Mouse (Mus musculus): ENCODE results near the gene Osgin1. TPM values are rescaled to one million over a fixed set of nuclear protein-coding genes. Genes with fewer than 3 reads are reported as not detected.

The Osgin1 gene
- polyA plus RNA-seq, 2 experiments: 17.0 to 18.8 TPM

GRCm38 (mm10) chr8:119412735-119413498, 21.0 kb upstream of the Osgin1 start:
- H3K9ac ChIP-seq (replicated peaks): no peak overlapping the region
- peak; percentile 62 for ATAC-seq (ENCODE audit: insufficient read depth)
- TF ChIP-seq CTCF (IDR thresholded peaks at IDR 0.05; ENCODE audit: low read depth) (peak; percentile 97), EP300 (IDR thresholded peaks at IDR 0.05; ENCODE audit: low read depth) (no peak)
- peak overlapping the region; percentile 48 for H3K4me2 ChIP-seq (ENCODE audit: low read depth)
- H3K4me3 ChIP-seq (ENCODE audit: insufficient read depth in 1 of 2, low read depth in 2 of 2, low read length in 2 of 2): 0 out of 4 replicates have a peak overlapping the region, but pooled peaks of 1 of the 2 experiments have one; percentile 14
- H3K4me1 ChIP-seq (replicated peaks; ENCODE audit: control insufficient read depth in 2 of 2, insufficient read depth in 2 of 2, low read length in 1 of 2): no peaks in the 10 kb centered on the region
- WGBS (ENCODE audit: insufficient replicate concordance): 9% methylated on average over 18 of the region's 18 CpGs
- no peaks in the 10 kb centered on the region for H3K27me3 ChIP-seq (ENCODE audit: control insufficient read depth, insufficient read depth, low read length)
- H3K9me3 ChIP-seq (ENCODE audit: control insufficient read depth, low read length): no peaks in the 10 kb centered on the region
- no peaks in the 10 kb centered on the region for H3K36me3 ChIP-seq (replicated peaks; ENCODE audit: control insufficient read depth, insufficient read depth, low read depth)
- peak in 1 of 3 experiments; percentile 53 for DNase-seq (ENCODE audit: low read depth in 3 of 3, low spot score in 3 of 3)
- no peak overlapping the region for H3K27ac ChIP-seq

- no peak for DNase-seq (ENCODE audit: low read depth in 3 of 3, low spot score in 3 of 3)
- no peak overlapping the region for H3K4me3 ChIP-seq (ENCODE audit: insufficient read depth in 1 of 2, low read depth in 2 of 2, low read length in 2 of 2)
- H3K36me3 ChIP-seq (replicated peaks; ENCODE audit: control insufficient read depth, insufficient read depth, low read depth): no peaks in the 10 kb centered on the region
- H3K9ac ChIP-seq (replicated peaks): no peak overlapping the region
- ATAC-seq (ENCODE audit: insufficient read depth): no peak
- H3K27me3 ChIP-seq (ENCODE audit: control insufficient read depth, insufficient read depth, low read length): no peaks in the 10 kb centered on the region
- no peaks in the 10 kb centered on the region for H3K4me1 ChIP-seq (replicated peaks; ENCODE audit: control insufficient read depth in 2 of 2, insufficient read depth in 2 of 2, low read length in 1 of 2)
- 65% methylated on average over 10 of the region's 10 CpGs for WGBS (ENCODE audit: insufficient replicate concordance)
- TF ChIP-seq EP300 (IDR thresholded peaks at IDR 0.05; ENCODE audit: low read depth) (no peak), CTCF (IDR thresholded peaks at IDR 0.05; ENCODE audit: low read depth) (no peak)
- no peaks in the 10 kb centered on the region for H3K9me3 ChIP-seq (ENCODE audit: control insufficient read depth, low read length)
- no peak overlapping the region for H3K27ac ChIP-seq
- H3K4me2 ChIP-seq (ENCODE audit: low read depth): no peak overlapping the region
Observed at GRCm38 (mm10) chr8:119413605-119414004, 20.3 kb upstream of the Osgin1 start.

GRCm38 (mm10) chr8:119420318-119420717, 13.6 kb upstream of the Osgin1 start:
- DNase-seq (ENCODE audit: low read depth in 3 of 3, low spot score in 3 of 3) (no peak), ATAC-seq (ENCODE audit: insufficient read depth) (no peak)
- Histone ChIP-seq H3K9ac (replicated peaks) (no peak overlapping the region), H3K4me1 (replicated peaks; ENCODE audit: control insufficient read depth in 2 of 2, insufficient read depth in 2 of 2, low read length in 1 of 2) (peaks cover 0 to 8% of the 10 kb centered on the region in 2 experiments; a peak in 1 of 4 replicates), H3K27me3 (ENCODE audit: control insufficient read depth, insufficient read depth, low read length) (no peaks in the 10 kb centered on the region), H3K9me3 (ENCODE audit: control insufficient read depth, low read length) (no peaks in the 10 kb centered on the region), H3K4me2 (ENCODE audit: low read depth) (no peak overlapping the region), H3K27ac (no peak overlapping the region), H3K36me3 (replicated peaks; ENCODE audit: control insufficient read depth, insufficient read depth, low read depth) (no peaks in the 10 kb centered on the region), H3K4me3 (ENCODE audit: insufficient read depth in 1 of 2, low read depth in 2 of 2, low read length in 2 of 2) (no peak overlapping the region)
- 58% methylated on average over 7 of the region's 7 CpGs for WGBS (ENCODE audit: insufficient replicate concordance)
- TF ChIP-seq EP300 (IDR thresholded peaks at IDR 0.05; ENCODE audit: low read depth): no peak
- no peak for TF ChIP-seq CTCF (IDR thresholded peaks at IDR 0.05; ENCODE audit: low read depth)

GRCm38 (mm10) chr8:119421603-119422122, 12.3 kb upstream of the Osgin1 start:
- no peak overlapping the region for H3K9ac ChIP-seq (replicated peaks)
- H3K27me3 ChIP-seq (ENCODE audit: control insufficient read depth, insufficient read depth, low read length): no peaks in the 10 kb centered on the region
- H3K4me3 ChIP-seq (ENCODE audit: insufficient read depth in 1 of 2, low read depth in 2 of 2, low read length in 2 of 2): no peak overlapping the region
- 42% methylated on average over 9 of the region's 9 CpGs for WGBS (ENCODE audit: insufficient replicate concordance)
- H3K4me1 ChIP-seq (replicated peaks; ENCODE audit: control insufficient read depth in 2 of 2, insufficient read depth in 2 of 2, low read length in 1 of 2): peaks cover 0 to 15% of the 10 kb centered on the region in 2 experiments; a peak in 1 of 4 replicates
- no peaks in the 10 kb centered on the region for H3K9me3 ChIP-seq (ENCODE audit: control insufficient read depth, low read length)
- no peak overlapping the region for H3K27ac ChIP-seq
- no peaks in the 10 kb centered on the region for H3K36me3 ChIP-seq (replicated peaks; ENCODE audit: control insufficient read depth, insufficient read depth, low read depth)
- H3K4me2 ChIP-seq (ENCODE audit: low read depth): no peak overlapping the region
- TF ChIP-seq EP300 (IDR thresholded peaks at IDR 0.05; ENCODE audit: low read depth) (no peak), CTCF (IDR thresholded peaks at IDR 0.05; ENCODE audit: low read depth) (no peak)
- no peak for ATAC-seq (ENCODE audit: insufficient read depth)
- DNase-seq (ENCODE audit: low read depth in 3 of 3, low spot score in 3 of 3): no peak

- DNase-seq (ENCODE audit: low read depth in 3 of 3, low spot score in 3 of 3): no peak
Observed at GRCm38 (mm10) chr8:119422123-119422711, 11.7 kb upstream of the Osgin1 start.

More at GRCm38 (mm10) chr8:119422123-119422711, 11.7 kb upstream of the Osgin1 start:
- Histone ChIP-seq H3K4me3 (ENCODE audit: insufficient read depth in 1 of 2, low read depth in 2 of 2, low read length in 2 of 2) (no peak overlapping the region), H3K9ac (replicated peaks) (no peak overlapping the region), H3K9me3 (ENCODE audit: control insufficient read depth, low read length) (no peaks in the 10 kb centered on the region), H3K27ac (no peak overlapping the region), H3K4me2 (ENCODE audit: low read depth) (0 out of 2 replicates have a peak overlapping the region, but pooled peaks have one; percentile 13), H3K36me3 (replicated peaks; ENCODE audit: control insufficient read depth, insufficient read depth, low read depth) (no peaks in the 10 kb centered on the region), H3K4me1 (replicated peaks; ENCODE audit: control insufficient read depth in 2 of 2, insufficient read depth in 2 of 2, low read length in 1 of 2) (peaks cover 0 to 16% of the 10 kb centered on the region in 2 experiments; a peak in 1 of 4 replicates), H3K27me3 (ENCODE audit: control insufficient read depth, insufficient read depth, low read length) (no peaks in the 10 kb centered on the region)
- WGBS (ENCODE audit: insufficient replicate concordance): 41% methylated on average over 9 of the region's 9 CpGs
- TF ChIP-seq EP300 (IDR thresholded peaks at IDR 0.05; ENCODE audit: low read depth): no peak
- no peak for TF ChIP-seq CTCF (IDR thresholded peaks at IDR 0.05; ENCODE audit: low read depth)
- ATAC-seq (ENCODE audit: insufficient read depth): 0 out of 2 replicates have a peak, but pooled peaks have one; percentile 10

Measured in liver, embryonic 14.5 days (tissue).